Mouse (Mus musculus): ENCODE results near the gene Vsig10l. TPM values are rescaled to one million over a fixed set of nuclear protein-coding genes. Genes with fewer than 3 reads are reported as not detected.

Vsig10l gene
- polyA plus RNA-seq, 1 experiment from 2014 or later: 2.2 TPM

- H3K4me2 ChIP-seq (ENCODE audit: low read length): no peak overlapping the region
- H3K27me3 ChIP-seq (ENCODE audit: control insufficient read depth, insufficient read depth, low read length): no peaks in the 10 kb centered on the region
- peaks cover 75% of the 10 kb centered on the region for H3K36me3 ChIP-seq (ENCODE audit: control insufficient read depth, insufficient read depth, low read length)
- ATAC-seq (ENCODE audit: insufficient number of reproducible peaks, insufficient read depth, low FRiP score, low read depth): no peak
- no peak overlapping the region for H3K27ac ChIP-seq (replicated peaks in 1 of 2; ENCODE audit: control insufficient read depth in 1 of 2, insufficient read depth in 1 of 2, low read depth in 2 of 2, low read length in 2 of 2)
- H3K4me3 ChIP-seq (ENCODE audit: control insufficient read depth in 1 of 2, insufficient read depth in 1 of 2, low read depth in 1 of 2, low read length in 2 of 2): no peak overlapping the region
- H3K9me3 ChIP-seq (ENCODE audit: control insufficient read depth, low read length): no peaks in the 10 kb centered on the region
- 92% methylated on average over 6 of the region's 6 CpGs for WGBS
- H3K9ac ChIP-seq (ENCODE audit: low read length): no peak overlapping the region
- peaks cover 3 to 6% of the 10 kb centered on the region in 2 experiments for H3K4me1 ChIP-seq (ENCODE audit: control insufficient read depth in 2 of 2, insufficient read depth in 2 of 2, low read length in 2 of 2)
These were observed 8.6 kb upstream of the Vsig10l start for GRCm38 (mm10) chr7:43454371-43454770.

GRCm38 (mm10) chr7:43463976-43464375 lies 1.0 kb downstream of the Vsig10l start:
- WGBS: 80% methylated on average over 7 of the region's 7 CpGs
- Histone ChIP-seq H3K27me3 (ENCODE audit: control insufficient read depth, insufficient read depth, low read length) (no peaks in the 10 kb centered on the region; the same call in 1 of the 2 replicates), H3K9ac (ENCODE audit: low read length) (no peak overlapping the region), H3K4me2 (ENCODE audit: low read length) (no peak overlapping the region), H3K9me3 (ENCODE audit: control insufficient read depth, low read length) (no peaks in the 10 kb centered on the region), H3K36me3 (ENCODE audit: control insufficient read depth, insufficient read depth, low read length) (no peaks in the 10 kb centered on the region), H3K27ac (replicated peaks in 1 of 2; ENCODE audit: control insufficient read depth in 1 of 2, insufficient read depth in 1 of 2, low read depth in 2 of 2, low read length in 2 of 2) (no peak overlapping the region), H3K4me3 (ENCODE audit: control insufficient read depth in 1 of 2, insufficient read depth in 1 of 2, low read depth in 1 of 2, low read length in 2 of 2) (no peak overlapping the region), H3K4me1 (ENCODE audit: control insufficient read depth in 2 of 2, insufficient read depth in 2 of 2, low read length in 2 of 2) (peaks cover 7 to 11% of the 10 kb centered on the region in 2 experiments; a peak in 1 of 4 replicates)
- no peak for ATAC-seq (ENCODE audit: insufficient number of reproducible peaks, insufficient read depth, low FRiP score, low read depth)

- H3K9me3 ChIP-seq (ENCODE audit: control insufficient read depth, low read length): no peaks in the 10 kb centered on the region
These were observed 2.0 kb downstream of the Vsig10l start for GRCm38 (mm10) chr7:43464864-43465343.

GRCm38 (mm10) chr7:43465344-43466098 lies 2.6 kb downstream of the Vsig10l start:
- Histone ChIP-seq H3K36me3 (ENCODE audit: control insufficient read depth, insufficient read depth, low read length) (no peaks in the 10 kb centered on the region), H3K4me3 (ENCODE audit: control insufficient read depth in 1 of 2, insufficient read depth in 1 of 2, low read depth in 1 of 2, low read length in 2 of 2) (peak overlapping the region; percentile 44 to 50), H3K27ac (replicated peaks in 1 of 2; ENCODE audit: control insufficient read depth in 1 of 2, insufficient read depth in 1 of 2, low read depth in 2 of 2, low read length in 2 of 2) (0 out of 4 replicates have a peak overlapping the region, but pooled peaks of 1 of the 2 experiments have one; percentile 1), H3K9ac (ENCODE audit: low read length) (peak overlapping the region; percentile 67), H3K9me3 (ENCODE audit: control insufficient read depth, low read length) (no peaks in the 10 kb centered on the region), H3K4me1 (ENCODE audit: control insufficient read depth in 2 of 2, insufficient read depth in 2 of 2, low read length in 2 of 2) (peaks cover 7 to 11% of the 10 kb centered on the region in 2 experiments; a peak in 1 of 4 replicates), H3K27me3 (ENCODE audit: control insufficient read depth, insufficient read depth, low read length) (no peaks in the 10 kb centered on the region; the same call in 1 of the 2 replicates), H3K4me2 (ENCODE audit: low read length) (peak overlapping the region; percentile 96)
- peak; percentile 76 for ATAC-seq (ENCODE audit: insufficient number of reproducible peaks, insufficient read depth, low FRiP score, low read depth)
- WGBS: under 1% methylated on average over 33 of the region's 33 CpGs

More at GRCm38 (mm10) chr7:43464864-43465343, 2.0 kb downstream of the Vsig10l start:
- peak overlapping the region; percentile 96 for H3K4me2 ChIP-seq (ENCODE audit: low read length)
- no peaks in the 10 kb centered on the region for H3K36me3 ChIP-seq (ENCODE audit: control insufficient read depth, insufficient read depth, low read length)
- ATAC-seq (ENCODE audit: insufficient number of reproducible peaks, insufficient read depth, low FRiP score, low read depth): peak; percentile 78
- peak overlapping the region; percentile 44 to 50 for H3K4me3 ChIP-seq (ENCODE audit: control insufficient read depth in 1 of 2, insufficient read depth in 1 of 2, low read depth in 1 of 2, low read length in 2 of 2)
- H3K4me1 ChIP-seq (ENCODE audit: control insufficient read depth in 2 of 2, insufficient read depth in 2 of 2, low read length in 2 of 2): peaks cover 7 to 11% of the 10 kb centered on the region in 2 experiments; a peak in 1 of 4 replicates
- H3K27ac ChIP-seq (replicated peaks in 1 of 2; ENCODE audit: control insufficient read depth in 1 of 2, insufficient read depth in 1 of 2, low read depth in 2 of 2, low read length in 2 of 2): no peak overlapping the region
- WGBS: 7% methylated on average over 35 of the region's 35 CpGs
- H3K27me3 ChIP-seq (ENCODE audit: control insufficient read depth, insufficient read depth, low read length): no peaks in the 10 kb centered on the region; the same call in 1 of the 2 replicates
- peak overlapping the region; percentile 67 for H3K9ac ChIP-seq (ENCODE audit: low read length)

- Histone ChIP-seq H3K27me3 (ENCODE audit: control insufficient read depth, insufficient read depth, low read length) (no peaks in the 10 kb centered on the region; the same call in 1 of the 2 replicates), H3K27ac (replicated peaks in 1 of 2; ENCODE audit: control insufficient read depth in 1 of 2, insufficient read depth in 1 of 2, low read depth in 2 of 2, low read length in 2 of 2) (0 out of 4 replicates have a peak overlapping the region, but pooled peaks of 1 of the 2 experiments have one; percentile 1), H3K9ac (ENCODE audit: low read length) (peak overlapping the region; percentile 67), H3K9me3 (ENCODE audit: control insufficient read depth, low read length) (no peaks in the 10 kb centered on the region), H3K36me3 (ENCODE audit: control insufficient read depth, insufficient read depth, low read length) (no peaks in the 10 kb centered on the region), H3K4me2 (ENCODE audit: low read length) (peak overlapping the region; percentile 96), H3K4me3 (ENCODE audit: control insufficient read depth in 1 of 2, insufficient read depth in 1 of 2, low read depth in 1 of 2, low read length in 2 of 2) (peak overlapping the region; percentile 44 to 50), H3K4me1 (ENCODE audit: control insufficient read depth in 2 of 2, insufficient read depth in 2 of 2, low read length in 2 of 2) (peaks cover 7 to 11% of the 10 kb centered on the region in 2 experiments; a peak in 1 of 4 replicates)
- ATAC-seq (ENCODE audit: insufficient number of reproducible peaks, insufficient read depth, low FRiP score, low read depth): peak; percentile 62
- under 1% methylated on average over 33 of the region's 33 CpGs for WGBS
These were observed 3.2 kb downstream of the Vsig10l start for GRCm38 (mm10) chr7:43466099-43466694.

GRCm38 (mm10) chr7:43470373-43470772 lies 7.4 kb downstream of the Vsig10l start:
- Histone ChIP-seq H3K9ac (ENCODE audit: low read length) (no peak overlapping the region), H3K4me2 (ENCODE audit: low read length) (no peak overlapping the region), H3K36me3 (ENCODE audit: control insufficient read depth, insufficient read depth, low read length) (no peaks in the 10 kb centered on the region), H3K4me1 (ENCODE audit: control insufficient read depth in 2 of 2, insufficient read depth in 2 of 2, low read length in 2 of 2) (peaks cover 5 to 8% of the 10 kb centered on the region in 2 experiments; a peak in 1 of 4 replicates), H3K9me3 (ENCODE audit: control insufficient read depth, low read length) (no peaks in the 10 kb centered on the region), H3K27ac (replicated peaks in 1 of 2; ENCODE audit: control insufficient read depth in 1 of 2, insufficient read depth in 1 of 2, low read depth in 2 of 2, low read length in 2 of 2) (no peak overlapping the region), H3K4me3 (ENCODE audit: control insufficient read depth in 1 of 2, insufficient read depth in 1 of 2, low read depth in 1 of 2, low read length in 2 of 2) (no peak overlapping the region), H3K27me3 (ENCODE audit: control insufficient read depth, insufficient read depth, low read length) (peaks cover 10% of the 10 kb centered on the region)
- ATAC-seq (ENCODE audit: insufficient number of reproducible peaks, insufficient read depth, low FRiP score, low read depth): no peak
- 41% methylated on average over 8 of the region's 8 CpGs for WGBS

GRCm38 (mm10) chr7:43475706-43476105 lies 12.8 kb downstream of the Vsig10l start:
- H3K9ac ChIP-seq (ENCODE audit: low read length): no peak overlapping the region
- no peaks in the 10 kb centered on the region for H3K36me3 ChIP-seq (ENCODE audit: control insufficient read depth, insufficient read depth, low read length)
- H3K9me3 ChIP-seq (ENCODE audit: control insufficient read depth, low read length): no peaks in the 10 kb centered on the region
- no peak overlapping the region for H3K27ac ChIP-seq (replicated peaks in 1 of 2; ENCODE audit: control insufficient read depth in 1 of 2, insufficient read depth in 1 of 2, low read depth in 2 of 2, low read length in 2 of 2)
- ATAC-seq (ENCODE audit: insufficient number of reproducible peaks, insufficient read depth, low FRiP score, low read depth): no peak
- H3K27me3 ChIP-seq (ENCODE audit: control insufficient read depth, insufficient read depth, low read length): peaks cover 47% of the 10 kb centered on the region
- WGBS: 7% methylated on average over 23 of the region's 23 CpGs
- no peak overlapping the region for H3K4me3 ChIP-seq (ENCODE audit: control insufficient read depth in 1 of 2, insufficient read depth in 1 of 2, low read depth in 1 of 2, low read length in 2 of 2)
- H3K4me1 ChIP-seq (ENCODE audit: control insufficient read depth in 2 of 2, insufficient read depth in 2 of 2, low read length in 2 of 2): no peaks in the 10 kb centered on the region
- H3K4me2 ChIP-seq (ENCODE audit: low read length): no peak overlapping the region
